Mouse (Mus musculus): Measurements from ENCODE around the gene 9930021J03Rik. TPM values are rescaled to one million over a fixed set of nuclear protein-coding genes. Genes with fewer than 3 reads are reported as not detected.

9930021J03Rik gene
- polyA plus RNA-seq, 1 experiment from 2014 or later = 7.8 TPM

Other genes starting within 250 kb of the 9930021J03Rik start
- gene Ermp1, start 157.6 kb downstream of the 9930021J03Rik start, polyA plus RNA-seq (2015; fragmentation: Nextera tagmentation; extraction: Ambion mirVana) = 8.5 and 9.7 TPM in 2 replicates
- not detected in 2 replicates for gene Mlana, start 108.2 kb downstream of the 9930021J03Rik start, polyA plus RNA-seq (2015; fragmentation: Nextera tagmentation; extraction: Ambion mirVana)
- 45.1 and 48.6 TPM in 2 replicates for gene Ranbp6, start 7.0 kb upstream of the 9930021J03Rik start, polyA plus RNA-seq (2015; fragmentation: Nextera tagmentation; extraction: Ambion mirVana)
- 1.4 and 1.5 TPM in 2 replicates for gene Il33, start 119.1 kb upstream of the 9930021J03Rik start, polyA plus RNA-seq (2015; fragmentation: Nextera tagmentation; extraction: Ambion mirVana)
- not detected in 2 replicates for gene Trpd52l3, start 197.8 kb upstream of the 9930021J03Rik start, polyA plus RNA-seq (2015; fragmentation: Nextera tagmentation; extraction: Ambion mirVana)
- 60.5 TPM in 2 replicates for gene Uhrf2, start 224.5 kb upstream of the 9930021J03Rik start, polyA plus RNA-seq (2015; fragmentation: Nextera tagmentation; extraction: Ambion mirVana)